Mouse (Mus musculus): Measurements from ENCODE around the gene Iqcn.

The Iqcn gene

DNA sequence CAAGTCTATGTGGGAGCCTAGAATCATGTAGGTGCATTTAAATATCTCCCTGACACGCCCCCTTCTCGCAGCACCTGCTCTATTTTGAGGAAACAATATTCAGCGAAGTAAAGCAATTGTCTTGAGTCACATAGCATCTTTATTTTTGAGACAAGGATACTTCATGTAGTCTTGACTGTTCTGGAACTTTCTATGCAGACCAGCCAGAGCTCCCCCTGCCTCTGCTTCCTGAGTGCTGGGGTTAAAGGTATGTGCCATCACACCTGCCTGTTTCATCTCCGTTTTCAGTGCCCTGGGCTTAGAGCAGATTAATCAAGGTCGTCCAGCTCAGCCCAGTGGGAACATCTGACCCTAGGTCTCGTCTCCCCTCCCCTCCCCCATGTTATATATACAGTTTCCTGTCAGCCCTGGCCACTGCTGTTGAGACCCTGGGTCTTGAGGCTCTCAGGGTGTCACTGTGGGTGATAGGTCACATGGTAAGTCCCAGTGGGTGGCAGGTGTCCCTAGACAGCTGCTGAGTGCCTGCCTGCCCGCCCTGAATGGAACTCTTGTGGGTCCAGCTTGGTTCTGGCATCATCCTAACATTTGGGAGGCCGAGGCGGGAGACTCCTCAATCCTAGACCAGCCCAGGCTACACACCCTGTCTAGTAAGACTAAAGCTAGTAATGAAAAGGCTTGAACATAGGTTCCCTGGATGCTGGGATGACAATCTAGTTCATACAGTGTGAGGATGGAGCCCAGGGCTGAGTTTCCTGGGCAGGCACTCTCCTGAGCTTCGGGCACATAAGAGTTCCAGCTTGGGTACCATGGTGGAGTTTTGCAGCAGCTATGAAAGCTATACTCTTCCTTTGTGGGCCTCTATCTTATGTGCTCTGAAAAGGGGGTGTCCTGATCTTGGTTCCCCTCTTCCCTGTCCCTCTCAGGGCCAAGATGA, 1.9 kb upstream of the Iqcn start:
- no peak for DNase-seq (ENCODE audit: low spot score)

DNA sequence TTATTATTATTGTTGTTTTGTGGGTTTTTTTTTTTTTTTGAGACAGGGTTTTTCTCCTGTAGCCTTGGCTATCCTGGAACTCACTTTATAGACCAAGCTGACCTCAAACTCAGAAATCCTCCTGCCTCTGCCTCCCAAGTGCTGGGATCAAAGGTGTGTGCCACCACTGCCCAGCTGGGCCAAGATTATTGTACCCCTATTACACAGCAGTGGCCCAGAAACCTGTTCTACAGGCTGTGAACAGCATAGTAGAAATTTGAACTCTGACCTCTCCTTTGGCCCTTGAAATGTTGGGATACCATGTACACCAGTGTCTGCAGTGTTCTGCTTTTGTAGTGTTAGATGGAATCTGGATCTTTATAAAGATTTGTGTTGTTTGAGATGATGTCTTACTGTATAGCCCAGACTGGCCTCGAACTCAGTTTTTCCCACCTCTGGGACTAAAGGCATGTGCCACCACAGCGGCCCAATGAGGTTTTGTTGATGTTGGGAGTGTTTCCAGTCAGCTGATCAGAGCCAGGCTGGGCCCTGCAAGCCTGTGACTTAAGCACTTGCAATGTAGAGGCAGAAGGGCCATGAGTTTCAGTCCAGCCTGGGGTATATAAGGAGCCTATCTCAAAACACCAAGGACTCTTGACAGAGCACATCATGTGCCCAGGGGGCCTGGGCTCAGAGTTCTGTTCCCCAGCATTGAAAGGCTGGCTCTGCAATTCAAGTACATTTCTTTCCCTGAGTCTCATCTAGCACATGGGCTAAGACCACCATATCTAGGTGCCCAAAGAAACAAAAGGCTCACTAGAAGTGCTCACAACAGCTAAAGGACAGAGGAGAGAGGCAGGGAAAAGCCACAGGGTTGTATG, 1.0 kb upstream of the Iqcn start:
- no peak for DNase-seq (ENCODE audit: low spot score)

DNA sequence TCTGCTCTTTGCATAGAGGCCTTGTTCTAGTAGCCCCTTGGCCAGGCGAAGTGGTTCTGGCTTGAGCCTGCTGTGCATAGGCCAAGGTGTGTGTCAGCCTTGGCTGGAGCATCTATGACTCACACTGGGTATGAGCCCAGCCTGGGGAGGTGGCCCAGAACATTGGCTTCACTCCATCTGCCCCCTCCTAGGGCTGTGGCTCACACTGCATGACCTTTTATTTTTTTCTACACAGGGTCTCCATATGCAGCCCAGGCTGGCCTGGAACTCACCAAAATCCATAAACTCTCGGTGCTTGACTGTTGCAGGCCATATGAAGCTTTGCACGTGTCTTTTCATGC, 445 bp upstream of the Iqcn start:
- peak; percentile 65 for DNase-seq (ENCODE audit: low spot score)

DNA sequence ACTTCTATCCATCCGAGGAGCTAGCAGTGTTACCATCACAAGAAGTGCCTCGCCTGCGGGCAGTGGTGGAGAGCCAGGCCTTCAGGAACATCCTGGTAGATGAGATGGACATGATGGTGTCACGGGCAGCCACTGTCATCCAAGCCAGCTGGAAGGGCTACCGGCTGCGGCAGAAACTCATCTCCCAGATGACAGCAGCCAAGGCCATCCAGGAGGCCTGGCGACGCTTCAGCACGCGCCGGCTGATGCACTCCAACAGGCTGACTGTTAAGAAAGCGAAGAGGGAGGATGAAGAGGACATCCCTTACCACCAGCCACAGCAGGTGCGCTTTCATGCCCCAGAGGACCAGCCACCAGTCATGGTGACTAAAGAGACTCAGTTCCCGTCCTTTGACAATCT, 5.0 kb downstream of the Iqcn start:
- no peak for DNase-seq (ENCODE audit: low spot score)

DNA sequence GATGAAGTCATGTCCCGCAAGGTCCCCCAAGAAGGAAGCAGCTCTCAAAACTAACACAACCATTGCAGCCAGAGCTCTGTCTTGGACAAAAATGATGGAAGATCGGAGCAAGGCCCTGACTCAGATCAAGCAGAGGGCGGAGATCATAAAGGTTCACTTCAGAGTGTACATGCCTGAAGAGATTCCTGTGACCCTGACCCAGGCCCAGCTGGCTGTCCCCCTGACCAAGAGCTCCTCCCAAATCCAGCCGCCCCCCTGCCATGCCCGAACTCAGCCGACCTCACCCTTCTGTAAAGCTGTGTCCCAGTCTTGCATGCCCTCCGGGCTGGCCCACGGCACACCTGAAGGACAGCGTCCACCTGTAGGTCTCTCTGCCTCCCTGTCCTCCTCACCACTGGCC, 6.5 kb downstream of the Iqcn start:
- no peak for DNase-seq (ENCODE audit: low spot score)

DNA sequence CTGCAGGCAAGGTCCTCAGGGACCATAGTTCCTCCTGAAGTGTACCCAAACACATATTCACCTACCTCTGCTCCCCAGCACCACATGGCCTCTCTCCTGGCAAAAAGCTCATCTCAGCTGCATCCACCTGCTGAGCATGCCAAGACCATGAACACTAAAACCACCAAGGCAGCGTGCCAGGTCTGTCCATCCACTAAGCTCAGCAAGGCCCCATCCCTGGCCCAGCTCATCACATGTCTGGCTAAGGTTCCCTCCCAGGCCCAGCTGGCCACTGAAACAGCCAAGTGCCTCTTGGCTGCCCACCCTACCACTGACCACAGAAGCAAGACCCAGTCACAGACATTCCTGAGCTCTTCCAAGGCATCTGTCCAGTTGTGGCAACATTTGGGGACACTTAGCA, 7.0 kb downstream of the Iqcn start:
- peak; percentile 67 for DNase-seq (ENCODE audit: low spot score)

DNA sequence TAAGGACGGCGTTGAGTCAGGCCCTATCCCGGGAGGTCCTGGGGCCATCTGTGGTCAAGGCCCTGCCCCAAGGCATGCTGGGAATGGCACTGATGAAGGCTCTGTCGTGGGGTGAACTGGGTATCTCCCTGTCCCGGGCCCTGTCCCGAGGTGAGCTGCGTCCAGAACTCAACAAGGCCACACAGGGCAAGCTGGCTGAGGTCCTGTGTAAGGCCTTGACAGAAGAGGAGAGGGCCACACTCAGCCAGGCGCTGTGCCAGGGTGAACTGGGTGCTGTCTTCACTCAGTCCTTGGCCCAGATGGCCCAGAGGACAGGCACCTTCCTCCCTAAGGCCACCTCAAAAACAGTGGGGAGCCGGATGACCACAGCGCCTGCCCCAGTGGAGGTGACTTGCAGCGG, 7.8 kb downstream of the Iqcn start:
- no peak for DNase-seq (ENCODE audit: low spot score)

DNA sequence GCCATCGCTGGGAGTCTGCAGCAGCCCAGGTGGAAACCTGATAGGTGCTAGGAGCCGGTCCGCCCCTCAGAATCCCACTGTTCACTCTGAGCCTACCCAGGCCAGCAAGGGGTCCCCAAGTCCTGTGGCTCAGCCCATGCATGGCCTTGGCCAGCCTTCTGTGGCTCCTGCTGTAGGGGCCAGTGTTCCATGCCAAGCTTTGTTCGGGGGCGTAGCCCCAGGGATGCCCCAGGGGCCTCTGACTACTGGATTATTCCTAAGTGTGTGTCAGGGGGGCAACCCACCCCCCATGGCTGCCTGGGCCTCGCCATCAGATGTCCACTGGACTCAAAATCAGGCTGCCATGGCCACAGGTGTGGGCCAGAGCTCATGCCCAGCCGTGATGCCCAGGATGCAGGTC, 10.7 kb downstream of the Iqcn start:
- DNase-seq (ENCODE audit: low spot score), result no peak

DNA sequence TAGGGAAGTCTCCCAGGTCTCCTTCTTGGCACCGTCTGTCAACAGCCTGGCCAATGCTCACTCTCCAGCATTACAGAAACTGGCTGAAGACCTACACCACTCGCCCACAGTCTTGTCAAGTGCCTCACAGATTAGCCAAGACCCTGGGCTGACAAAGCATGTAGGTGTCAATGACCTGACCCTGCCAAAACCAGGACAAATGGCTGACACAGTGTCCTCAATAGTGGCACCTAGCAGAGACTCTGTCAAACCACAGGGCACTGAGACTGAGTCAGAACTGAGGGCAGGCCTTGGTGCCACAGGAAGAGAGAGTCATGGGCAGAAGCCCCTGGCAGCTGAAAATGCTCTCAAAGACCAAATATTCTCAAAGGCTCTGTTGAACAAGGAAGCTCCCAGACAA, 11.8 kb downstream of the Iqcn start:
- no peak for DNase-seq (ENCODE audit: low spot score)

DNA sequence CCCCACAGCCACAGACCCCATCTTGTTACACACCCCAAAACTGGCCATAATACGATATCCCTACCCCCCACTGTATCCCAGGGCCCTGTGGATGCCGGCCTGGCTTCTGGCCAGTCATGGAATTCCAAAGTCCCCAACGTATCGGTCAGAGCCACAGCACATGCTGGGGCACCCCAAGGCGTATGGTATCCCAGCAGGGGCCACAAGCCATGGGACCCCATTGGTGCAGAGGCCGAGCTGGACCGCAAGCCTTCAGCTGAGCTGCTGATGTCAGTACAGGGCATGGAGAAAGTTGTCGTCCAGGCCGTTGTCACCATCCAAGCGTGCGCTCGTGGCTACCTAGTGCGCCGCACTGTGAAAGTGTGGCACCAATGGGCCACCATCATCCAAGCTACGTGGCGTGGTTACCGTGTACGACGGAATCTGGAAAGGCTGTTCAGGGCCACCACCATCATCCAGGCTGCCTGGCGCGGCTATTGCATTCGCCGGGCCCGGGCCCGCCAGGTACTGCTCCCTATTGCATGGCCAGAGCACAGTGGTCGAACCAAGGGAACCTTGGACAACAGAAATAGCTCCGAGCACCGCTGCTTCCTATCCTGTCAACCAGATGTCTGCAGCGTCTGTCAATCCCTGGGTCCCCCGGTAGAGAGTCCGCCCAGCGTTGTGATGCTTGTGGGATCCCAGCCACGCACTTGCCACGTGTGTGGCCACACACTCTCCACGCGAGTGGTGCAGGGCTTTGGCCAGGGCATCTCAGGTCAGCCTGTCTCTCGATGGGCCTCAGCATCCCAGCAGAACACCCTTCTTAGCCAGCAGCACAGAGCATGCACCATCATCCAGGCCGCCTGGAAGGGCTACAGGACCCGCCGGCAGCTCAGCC, 13.5 kb downstream of the Iqcn start:
- peak; percentile 41 for DNase-seq (ENCODE audit: low spot score)

DNA sequence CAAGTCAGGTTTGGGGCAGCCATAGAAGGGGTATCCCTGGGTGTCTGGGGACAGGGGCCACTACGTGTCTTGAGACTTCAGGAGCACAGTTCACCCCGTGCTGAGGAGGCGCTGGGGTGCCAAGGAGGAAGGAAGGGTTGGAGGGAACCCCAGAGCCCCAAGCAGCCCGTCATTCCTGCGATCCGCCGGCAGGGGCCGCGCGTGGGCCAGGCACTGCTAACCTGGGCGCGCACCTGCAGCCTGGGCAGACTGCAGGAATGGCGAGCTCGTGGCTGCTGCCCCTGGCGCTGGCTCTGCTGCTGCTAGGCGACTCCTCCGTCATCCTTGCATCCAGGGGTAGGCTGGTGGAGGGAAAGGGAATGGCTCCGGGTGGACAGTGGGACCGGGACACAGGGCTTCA, 15.0 kb downstream of the Iqcn start, which contains the start of gene Gm3336:
Gene Gm3336, plus strand, starts transcription at position 247 of the 400 bp plus-strand sequence.
- peak; percentile 76 for DNase-seq (ENCODE audit: low spot score)

DNA sequence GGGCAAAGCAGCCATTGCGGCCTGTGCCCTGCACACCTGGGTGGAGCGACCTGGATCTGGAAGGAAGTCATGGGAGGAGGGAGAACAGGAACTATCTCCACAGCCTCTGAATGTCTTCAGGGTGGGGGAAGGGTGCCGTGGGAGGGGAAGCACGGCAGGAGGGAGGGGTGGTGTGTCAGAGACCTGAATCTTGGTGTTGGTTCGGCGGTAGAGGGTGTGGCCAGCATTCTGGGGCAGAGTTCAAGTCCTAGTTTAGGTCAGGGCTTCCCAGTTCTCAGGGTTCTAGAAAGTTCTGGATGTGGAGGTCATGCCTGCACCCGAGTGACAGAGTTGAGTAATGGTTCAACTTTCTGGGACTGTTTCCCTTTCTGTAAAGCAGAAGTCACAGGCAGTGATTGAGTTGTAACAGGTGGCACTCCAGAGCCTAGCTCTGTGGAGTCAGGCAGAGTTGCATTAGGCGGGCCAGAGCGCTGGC, 16.6 kb downstream of the Iqcn start:
- DNase-seq (ENCODE audit: low spot score), result peak; percentile 43

DNA sequence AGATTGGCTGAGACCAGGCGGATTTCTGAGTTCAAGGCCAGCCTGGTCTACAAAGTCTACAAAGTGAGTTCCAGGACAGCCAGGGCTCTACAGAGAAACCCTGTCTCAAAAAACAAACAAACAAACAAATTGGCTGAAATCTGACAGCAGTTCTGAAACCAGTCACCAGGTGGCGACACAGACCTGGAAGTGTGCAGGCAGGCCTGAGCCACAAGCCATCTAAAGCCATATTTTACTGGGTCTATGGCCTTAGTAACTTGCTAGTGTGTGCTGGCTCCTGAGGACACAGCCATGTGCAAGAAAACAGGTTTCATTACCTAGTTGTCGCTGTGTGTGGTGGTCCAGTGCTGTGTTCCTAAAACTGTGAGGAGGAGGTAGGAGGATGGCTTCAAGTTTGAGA, 17.5 kb downstream of the Iqcn start:
- DNase-seq (ENCODE audit: low spot score), result peak; percentile 90

DNA sequence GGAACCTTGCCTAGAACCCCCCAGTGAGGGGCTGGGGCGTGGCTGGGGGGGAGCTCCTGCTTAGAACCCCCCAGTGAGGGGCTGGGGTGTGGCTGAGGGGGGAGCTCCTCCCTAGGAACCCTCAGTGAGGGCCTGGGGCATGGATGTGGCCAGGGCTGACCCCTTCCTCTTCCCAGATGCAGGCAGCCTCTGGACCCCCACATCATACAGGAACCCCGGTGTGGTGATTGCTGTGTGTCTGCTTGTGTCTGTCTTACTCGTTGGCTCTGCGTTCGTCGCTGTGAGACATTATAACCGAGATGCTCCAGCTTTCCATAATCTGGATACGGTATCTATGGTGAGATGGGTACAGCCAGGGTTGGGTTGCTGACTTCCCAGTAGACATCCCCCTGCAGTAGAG, 18.3 kb downstream of the Iqcn start:
- DNase-seq (ENCODE audit: low spot score), result peak; percentile 45

DNA sequence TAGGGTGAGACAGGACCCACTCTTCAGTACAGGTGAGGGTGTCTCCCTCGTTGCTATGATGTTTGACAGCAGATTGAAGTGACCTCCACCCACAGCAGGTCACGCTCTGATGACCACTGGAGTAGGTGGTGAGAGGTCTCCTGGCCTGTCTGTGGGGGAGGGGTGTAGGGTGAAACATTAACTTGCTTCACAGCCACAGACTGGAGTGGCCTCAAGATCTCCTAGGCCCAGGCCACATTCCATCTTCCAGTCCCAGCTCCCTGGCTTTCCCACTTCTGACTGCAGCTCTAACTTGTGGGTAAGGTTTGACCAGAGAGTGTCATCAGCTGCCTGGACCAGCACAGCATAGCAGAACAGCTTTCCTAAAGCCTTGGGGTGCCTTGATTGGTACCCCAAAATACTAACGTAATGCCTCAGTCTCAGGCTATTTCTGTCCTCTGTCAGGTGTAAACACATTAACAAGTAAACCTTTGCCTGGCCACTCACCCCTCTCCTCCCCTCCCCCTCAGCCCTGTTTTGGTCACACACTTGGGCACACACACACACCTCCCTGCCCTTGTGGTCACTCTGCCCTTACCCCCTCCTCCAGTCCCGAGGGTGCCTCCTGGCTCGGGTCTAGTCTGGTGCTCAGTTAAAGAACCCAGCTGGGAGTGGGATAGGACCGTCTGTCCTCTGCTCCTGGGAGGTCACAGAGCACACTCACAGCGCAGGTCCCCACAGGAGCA, 20.4 kb downstream of the Iqcn start, which contains the start of gene Pde4c:
Gene Pde4c, plus strand, starts transcription at position 235 of the 725 bp plus-strand sequence.
- peak; percentile 37 for DNase-seq (ENCODE audit: low spot score)

DNA sequence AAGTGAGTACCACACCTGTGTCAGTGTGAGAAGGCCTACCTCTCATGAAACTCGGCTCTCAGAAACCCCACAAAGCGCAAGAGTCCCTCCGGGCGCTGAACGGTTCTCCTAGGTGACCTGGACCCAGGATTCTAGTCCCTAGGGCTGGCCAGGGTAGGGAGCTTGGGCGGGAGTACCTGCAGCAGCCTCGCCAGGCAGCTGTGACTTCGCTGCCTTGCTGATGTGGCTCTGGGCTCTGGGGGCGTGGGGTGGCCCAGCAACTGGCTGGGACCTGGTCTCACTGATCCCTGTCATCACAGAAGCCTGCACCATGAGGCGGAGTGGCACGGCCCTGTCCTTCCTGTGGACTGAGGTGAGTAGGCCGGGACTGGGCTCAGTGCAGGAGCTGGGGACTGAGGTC, 21.0 kb downstream of the Iqcn start:
- no peak for DNase-seq (ENCODE audit: low spot score)

DNA sequence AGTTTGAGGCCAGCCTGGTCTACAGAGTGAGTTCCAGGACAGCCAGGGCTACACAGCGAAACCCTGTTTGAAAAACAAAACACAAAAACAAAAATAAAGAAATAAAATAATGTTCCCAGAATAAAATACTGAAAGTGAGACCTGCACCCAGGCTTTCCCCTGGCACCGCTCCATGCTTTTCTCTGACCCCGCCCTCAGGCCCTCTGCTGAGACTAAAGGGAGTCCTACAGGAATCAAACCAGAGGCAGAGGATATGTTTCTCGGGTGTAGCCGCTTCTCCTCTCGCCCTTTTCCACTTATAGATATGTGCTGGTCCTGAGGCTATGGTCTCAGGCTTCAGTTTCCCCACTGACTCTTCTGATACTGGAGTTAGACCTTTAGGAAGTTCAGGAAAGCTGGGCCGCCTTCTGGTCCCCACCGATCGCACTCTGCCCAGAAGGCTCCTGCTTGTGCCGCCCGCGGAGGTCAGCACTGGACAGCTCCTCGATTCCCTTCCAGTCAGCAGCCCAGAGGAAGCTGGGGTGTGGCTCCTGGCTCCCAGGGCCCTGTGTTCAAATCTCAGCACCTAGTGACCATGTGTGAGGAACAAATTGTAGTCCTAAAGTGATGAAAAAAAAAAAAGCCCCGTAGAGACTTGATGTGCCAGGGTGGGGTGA, 22.7 kb downstream of the Iqcn start:
- peak; percentile 78 for DNase-seq (ENCODE audit: low spot score)

DNA sequence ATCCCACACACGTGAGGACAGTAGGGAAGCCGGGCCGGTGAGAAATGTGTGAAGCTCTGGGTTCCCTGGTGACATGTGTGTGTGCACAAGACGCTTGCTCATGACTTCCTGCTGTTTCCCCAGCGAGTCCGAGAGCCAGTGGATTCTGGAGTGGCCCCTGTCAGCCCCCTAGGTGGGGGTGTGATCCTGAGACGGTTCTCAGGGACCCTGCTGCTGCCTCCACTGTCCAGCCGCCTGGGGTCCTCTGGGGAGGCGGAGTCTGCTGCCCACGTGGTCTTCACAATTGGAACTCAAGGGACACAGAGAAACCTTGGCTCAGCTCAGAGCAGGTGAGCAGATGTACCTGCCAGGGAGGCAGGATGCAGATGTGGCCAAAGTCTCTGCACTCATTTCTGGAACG, 23.5 kb downstream of the Iqcn start:
- DNase-seq (ENCODE audit: low spot score), result peak; percentile 39

DNA sequence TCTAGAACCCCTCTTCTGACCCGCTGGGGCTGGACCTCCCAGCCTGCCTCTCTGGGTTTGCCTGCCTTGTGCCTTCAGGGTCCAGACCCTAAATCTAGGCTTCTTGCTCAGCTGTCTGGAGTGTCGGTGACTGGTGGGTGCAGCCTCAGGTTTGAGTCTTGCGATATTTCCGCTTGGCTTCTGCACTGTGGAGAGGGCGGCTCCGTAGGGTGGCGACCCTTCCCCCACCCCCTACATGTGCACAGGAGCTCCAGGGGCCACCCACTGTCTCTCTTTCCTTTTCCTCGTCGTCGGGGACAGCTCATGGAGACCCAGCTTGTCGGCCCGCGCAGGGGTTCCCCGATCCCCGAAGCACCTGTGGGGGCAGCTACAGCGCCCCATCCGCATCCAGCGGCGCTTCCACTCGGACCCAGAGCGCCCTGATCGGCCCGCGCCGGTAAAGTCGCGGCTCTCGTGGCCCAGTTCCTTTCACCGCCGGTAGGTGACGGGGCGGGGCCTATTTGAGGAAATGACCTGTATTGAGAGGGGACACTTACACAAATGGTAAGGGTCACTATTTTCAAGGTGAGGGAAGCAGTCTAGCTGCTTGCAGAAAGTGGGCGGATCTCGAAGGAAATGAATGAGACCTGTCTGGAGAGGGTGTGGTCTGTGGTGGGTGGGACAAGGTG, 26.7 kb downstream of the Iqcn start:
- DNase-seq (ENCODE audit: low spot score), result peak; percentile 55

DNA sequence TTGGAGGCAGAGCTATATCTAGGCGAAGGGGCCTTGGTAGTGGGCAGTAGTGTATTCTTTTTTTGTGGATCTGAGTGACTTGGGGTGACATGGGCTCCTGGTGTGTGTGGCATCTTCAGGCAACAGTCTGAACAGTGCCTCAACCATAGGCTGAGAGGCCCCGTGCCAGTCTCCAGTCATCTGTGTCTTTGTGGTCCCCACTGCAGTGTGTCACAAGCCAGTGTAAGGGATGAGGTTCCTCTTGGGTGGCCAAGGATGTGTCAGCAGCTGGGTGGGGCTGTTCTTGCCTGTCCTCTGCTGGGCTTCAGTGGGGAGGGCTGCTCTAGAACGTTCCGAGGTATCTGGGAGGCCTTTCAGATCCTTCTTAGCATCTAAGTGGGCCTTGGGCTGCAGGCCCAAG, 27.7 kb downstream of the Iqcn start:
- no peak for DNase-seq (ENCODE audit: low spot score)

All from testis, postnatal 10 days (tissue).